Mouse (Mus musculus) CD4-positive helper T cell, adult 2 months (primary cell): ENCODE data around the gene Kif18b.

Experiments used
- DNase-seq: peaks from one replicate; pipeline ENCODE4 v3.0.0-alpha.2; 2012; ENCODE audit warnings: low read depth, missing footprints, low spot score

The Kif18b gene

GRCm38 (mm10) chr11:102939024-102939675, 14.2 kb upstream of the Kif18b start:
- DNase-seq, result no peak

DNA sequence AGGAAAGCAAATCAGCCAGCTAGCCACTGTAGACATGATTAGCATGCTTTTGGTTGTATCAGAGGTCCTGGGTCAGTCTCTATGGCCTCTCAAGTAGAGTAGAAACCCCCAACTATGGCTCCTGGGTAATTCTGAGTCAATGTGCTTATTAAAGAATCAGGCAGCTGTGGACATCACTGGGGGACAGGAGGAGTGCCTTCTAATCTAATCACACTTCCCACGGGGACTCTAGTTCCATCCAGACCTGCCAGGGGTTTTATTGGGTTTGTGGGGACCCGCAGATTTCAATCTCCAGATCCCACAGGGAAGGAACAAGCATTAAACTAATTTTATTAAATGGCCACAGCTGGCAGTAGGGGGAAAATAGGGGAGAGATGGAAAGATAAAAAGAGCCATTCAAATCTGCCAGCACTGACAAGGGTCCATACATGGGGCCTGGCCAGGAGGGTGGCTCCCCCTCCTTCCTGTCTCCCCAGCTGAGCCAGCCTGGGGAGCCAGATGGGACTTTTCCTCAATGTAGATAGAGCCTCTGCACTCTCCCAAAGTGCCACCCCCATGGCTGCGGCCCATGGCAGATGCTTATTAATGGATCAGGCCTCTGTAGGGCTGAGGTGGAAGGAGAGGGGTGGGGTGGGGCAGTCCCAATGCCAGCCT, 12.7 kb upstream of the Kif18b start:
- no peak for DNase-seq

DNA sequence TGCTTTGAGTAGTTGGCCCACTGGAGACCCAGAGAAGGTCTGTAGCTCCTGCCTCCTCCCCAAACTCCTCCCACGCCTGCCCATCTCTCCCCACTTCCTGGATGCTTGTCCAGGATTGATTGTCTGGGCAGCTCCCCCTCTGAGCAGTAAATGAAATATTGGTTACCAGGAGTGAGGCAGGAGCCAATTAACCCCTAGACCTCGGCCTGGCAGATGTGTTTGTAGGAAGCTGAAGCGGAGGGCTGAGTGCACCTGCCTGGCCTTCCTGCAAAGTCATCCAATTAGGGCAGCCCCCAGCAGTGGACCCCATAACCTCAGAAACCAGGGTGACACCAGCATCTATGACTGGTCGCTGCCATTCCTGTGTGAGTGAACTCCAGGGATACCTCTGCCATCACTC, 11.3 kb upstream of the Kif18b start:
- DNase-seq, result no peak

DNA sequence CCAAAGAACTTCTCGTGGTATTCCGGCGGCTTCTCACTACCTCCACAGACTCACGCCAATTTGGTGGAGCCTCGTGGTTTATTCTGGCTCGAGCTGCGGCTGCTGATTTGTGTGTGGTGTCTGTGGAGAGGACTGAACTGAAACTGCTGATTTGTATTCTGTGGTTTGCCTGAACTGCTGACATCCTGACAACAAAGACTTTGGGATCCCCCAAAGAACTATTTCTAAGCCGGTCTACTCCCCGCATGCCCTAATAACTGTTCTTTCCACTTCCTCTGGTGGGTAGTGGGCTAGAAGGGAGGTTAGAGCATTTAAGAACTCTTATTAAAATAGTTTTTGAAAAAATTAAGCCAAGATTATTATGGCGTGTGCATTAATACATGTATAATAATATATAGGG, 5.7 kb upstream of the Kif18b start:
- no peak for DNase-seq

- DNase-seq, result peak; percentile 75
Measured at GRCm38 (mm10) chr11:102925351-102925717, 410 bp upstream of the Kif18b start.

DNA sequence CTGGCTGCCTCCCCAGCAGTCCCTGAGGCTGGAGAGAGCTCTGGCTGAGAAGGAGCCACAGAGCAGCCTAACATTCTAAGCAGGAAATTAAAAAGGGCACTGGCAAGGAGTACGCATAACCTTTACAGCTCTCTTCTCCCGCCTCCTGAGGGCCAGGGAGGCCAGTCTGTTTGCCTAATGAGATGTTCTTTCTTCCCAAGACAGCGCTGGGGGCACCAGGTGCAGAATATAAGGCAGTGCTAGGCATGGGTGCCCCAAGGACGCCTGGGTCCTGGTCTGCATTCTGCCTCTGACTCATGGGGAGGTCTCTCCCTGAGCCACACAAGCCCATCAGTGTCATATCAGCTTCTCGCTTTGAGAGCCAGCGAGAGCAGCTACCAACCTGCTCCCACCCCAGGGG, 3.4 kb downstream of the Kif18b start:
- no peak for DNase-seq

- DNase-seq, result no peak
Measured at GRCm38 (mm10) chr11:102918077-102918476, 6.8 kb downstream of the Kif18b start.

GRCm38 (mm10) chr11:102915380-102915779, 9.5 kb downstream of the Kif18b start:
- no peak for DNase-seq

GRCm38 (mm10) chr11:102911376-102911775, 13.5 kb downstream of the Kif18b start:
- DNase-seq, result no peak

DNA sequence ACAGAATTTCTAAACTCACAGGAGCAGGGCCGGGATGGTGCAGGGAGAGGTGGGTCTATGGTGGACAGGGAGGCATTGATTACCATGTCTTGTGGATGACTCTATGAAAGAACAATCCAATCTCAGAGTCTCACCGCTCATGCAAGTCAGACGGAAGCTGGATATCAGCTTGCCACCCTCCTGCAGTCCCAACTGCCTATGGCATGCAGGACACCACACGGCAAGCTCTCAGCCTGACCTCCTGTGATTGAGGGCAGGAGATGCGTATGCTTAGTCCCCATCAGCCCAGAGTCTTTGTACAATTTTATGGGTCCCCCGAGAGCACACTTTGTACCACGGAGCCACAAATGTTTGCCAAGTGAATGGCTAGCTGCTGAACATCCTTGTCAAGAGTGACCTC, 21.3 kb downstream of the Kif18b start:
- no peak for DNase-seq

DNA sequence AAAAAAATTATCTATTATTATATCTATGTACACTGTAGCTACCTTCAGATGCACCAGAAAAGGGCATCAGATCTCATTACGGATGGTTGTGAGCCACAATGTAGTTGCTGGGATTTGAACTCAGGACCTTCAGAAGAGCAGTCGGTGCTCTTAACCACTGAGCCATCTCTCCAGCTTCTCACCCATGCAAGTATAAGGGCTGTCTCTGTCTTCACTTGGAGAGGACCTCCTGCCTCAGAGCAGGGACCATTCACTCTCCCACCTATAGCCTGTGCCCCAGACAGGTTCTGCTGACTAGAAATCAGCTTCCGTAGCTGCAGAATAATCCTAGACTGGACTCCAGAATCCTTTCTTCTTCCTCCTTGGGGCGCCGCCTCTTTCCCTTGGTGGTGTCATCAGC, 22.8 kb downstream of the Kif18b start:
- DNase-seq, result no peak

GRCm38 (mm10) chr11:102901199-102901598, 23.7 kb downstream of the Kif18b start:
- no peak for DNase-seq

- peak; percentile 59 for DNase-seq
Measured at GRCm38 (mm10) chr11:102900763-102901162, 24.2 kb downstream of the Kif18b start, which contains the start of gene Gfap. Gene Gfap, minus strand, starts transcription at chr11:102900912.

GRCm38 (mm10) chr11:102898408-102898807, 26.5 kb downstream of the Kif18b start:
- no peak for DNase-seq

DNA sequence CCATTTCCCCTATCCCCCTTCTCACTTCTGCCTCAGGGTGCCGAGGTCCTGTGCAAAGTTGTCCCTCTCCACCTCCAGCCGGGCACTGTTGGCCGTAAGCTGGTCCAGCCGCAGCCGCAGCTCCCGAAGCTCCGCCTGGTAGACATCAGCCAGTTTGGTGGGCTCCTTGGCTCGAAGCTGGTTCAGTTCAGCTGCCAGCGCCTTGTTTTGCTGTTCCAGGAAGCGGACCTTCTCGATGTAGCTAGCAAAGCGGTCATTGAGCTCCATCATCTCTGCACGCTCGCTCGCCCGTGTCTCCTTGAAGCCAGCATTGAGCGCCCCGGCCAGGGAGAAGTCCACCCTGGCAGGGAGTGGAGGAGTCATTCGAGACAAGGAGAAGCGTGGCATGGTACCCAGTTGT, 28.3 kb downstream of the Kif18b start:
- DNase-seq, result no peak

DNA sequence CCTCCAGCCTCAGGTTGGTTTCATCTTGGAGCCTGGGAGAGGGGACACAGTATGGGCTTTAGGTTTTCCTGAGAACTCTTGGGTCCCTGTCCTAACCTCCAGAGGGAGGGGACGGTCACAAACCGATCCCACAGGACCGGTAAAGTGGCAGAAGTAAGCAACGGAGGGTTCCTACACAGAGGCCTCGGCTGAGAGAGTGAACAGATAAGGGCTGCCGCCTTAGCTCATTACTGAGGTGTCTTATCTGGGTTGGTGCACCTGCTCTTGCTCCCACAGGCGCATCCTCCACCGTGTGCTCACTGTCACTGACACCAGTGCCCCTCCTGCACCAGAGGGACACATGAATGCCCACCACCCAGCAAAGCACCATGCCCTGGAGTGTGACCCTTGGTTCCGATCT, 29.1 kb downstream of the Kif18b start:
- DNase-seq, result no peak

DNA sequence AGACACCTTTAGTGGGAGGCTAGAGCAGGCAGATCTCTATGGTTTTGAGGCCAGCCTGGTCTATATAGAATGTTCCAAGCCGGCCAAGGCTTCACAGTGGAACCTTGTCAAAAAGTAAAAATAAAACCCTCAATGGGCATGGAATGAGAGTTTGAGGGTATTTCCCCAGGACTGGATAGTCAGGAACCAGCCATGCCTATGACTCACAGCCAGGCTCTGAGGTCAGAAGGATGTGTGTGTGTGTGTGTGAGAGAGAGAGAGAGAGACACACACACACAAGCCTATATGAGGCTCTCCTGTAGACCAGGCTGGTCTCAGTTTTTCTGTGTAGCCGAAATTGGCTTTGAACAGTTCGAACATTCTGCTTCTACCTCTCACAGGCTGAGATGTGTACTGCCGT, 30.2 kb downstream of the Kif18b start:
- DNase-seq, result no peak

DNA sequence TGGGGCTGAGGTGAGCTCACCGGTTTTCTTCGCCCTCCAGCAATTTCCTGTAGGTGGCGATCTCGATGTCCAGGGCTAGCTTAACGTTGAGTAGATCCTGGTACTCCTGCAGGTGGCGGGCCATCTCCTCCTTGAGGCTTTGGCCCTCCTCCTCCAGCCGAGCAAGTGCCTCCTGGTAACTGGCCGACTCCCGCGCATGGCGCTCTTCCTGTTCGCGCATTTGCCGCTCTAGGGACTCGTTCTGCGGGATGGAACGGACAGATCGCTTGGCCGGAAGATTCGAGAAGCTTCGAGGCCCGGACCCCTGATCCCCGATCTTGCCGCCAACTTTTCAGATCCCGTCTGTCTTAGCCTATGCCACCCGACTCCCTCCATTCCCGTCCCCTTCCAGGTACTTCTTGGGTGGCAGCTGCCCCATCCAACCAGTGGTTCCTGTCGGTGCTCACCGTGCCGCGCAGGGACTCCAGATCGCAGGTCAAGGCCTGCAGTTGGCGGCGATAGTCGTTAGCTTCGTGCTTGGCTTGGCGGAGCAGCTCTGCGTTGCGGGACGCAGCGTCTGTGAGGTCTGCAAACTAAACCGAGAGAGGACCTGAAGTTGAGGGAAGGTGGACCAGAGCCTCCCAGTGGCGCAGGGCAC, 31.8 kb downstream of the Kif18b start:
- DNase-seq, result peak; percentile 71

DNA sequence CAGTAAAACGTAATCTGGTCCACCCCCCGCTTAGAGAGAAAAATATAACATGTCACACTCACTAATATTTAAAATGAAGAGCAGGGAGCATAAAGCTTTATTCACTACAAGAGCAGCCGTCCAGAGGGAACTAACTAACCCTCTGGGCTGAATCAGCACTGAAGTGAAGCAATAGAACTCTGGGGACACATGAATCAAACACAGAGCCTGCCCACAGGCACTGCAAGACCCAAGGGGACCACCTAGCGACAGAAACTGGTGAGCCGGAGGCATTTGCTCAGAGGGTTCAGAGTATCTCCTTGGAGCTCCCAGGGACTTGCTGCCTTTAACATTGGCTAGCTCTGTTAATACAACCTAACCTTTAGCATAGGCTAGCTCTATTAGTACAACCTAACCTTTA, 34.8 kb downstream of the Kif18b start:
- no peak for DNase-seq

- DNase-seq, result no peak
Measured at GRCm38 (mm10) chr11:102888135-102888534, 36.8 kb downstream of the Kif18b start.

- DNase-seq, result no peak
Measured at GRCm38 (mm10) chr11:102887433-102887832, 37.5 kb downstream of the Kif18b start.

- DNase-seq, result no peak
Measured at GRCm38 (mm10) chr11:102884616-102885219, 40.2 kb downstream of the Kif18b start, which contains the start of gene Fam187a. Gene Fam187a, plus strand, starts transcription at chr11:102885169.
